Mouse (Mus musculus) C2C12 (cell line): Measurements from ENCODE around the gene Fam160a2. TPM values are rescaled to one million over a fixed set of nuclear protein-coding genes. Genes with fewer than 3 reads are reported as not detected.

Experiments
- H3K27me3 ChIP-seq: one replicate; pipeline ENCODE4 v1.6.1; 2011; ENCODE audit not compliant: control insufficient read depth, insufficient read depth, insufficient read length
- H3K36me3 ChIP-seq: one replicate; pipeline ENCODE4 v1.6.1; 2011; ENCODE audit not compliant: control insufficient read depth, insufficient read depth
- H3K4me3 ChIP-seq: one replicate; pipeline ENCODE4 v1.5.1; 2011; ENCODE audit warnings: mild to moderate bottlenecking, control low read depth; ENCODE audit not compliant: poor library complexity, insufficient read depth, severe bottlenecking
- H3K79me2 ChIP-seq: one replicate; pipeline ENCODE4 v1.6.1; 2011; ENCODE audit not compliant: control insufficient read depth, insufficient read depth
- H3K79me3 ChIP-seq: one replicate; pipeline ENCODE4 v1.6.1; 2011; ENCODE audit warnings: low read depth, control low read depth
- H3ac ChIP-seq: one replicate; pipeline ENCODE3; 2011; ENCODE audit warnings: low read depth; ENCODE audit not compliant: control insufficient read depth, insufficient read length
- CEBPB ChIP-seq: IDR thresholded peaks from one replicate; pipeline ENCODE4 v1.6.1; 2011; ENCODE audit warnings: low read depth, mild to moderate bottlenecking, control low read depth, moderate library complexity
- CTCF ChIP-seq: IDR thresholded peaks from one replicate; pipeline ENCODE4 v1.5.1; 2011; ENCODE audit not compliant: control insufficient read depth, insufficient read depth, insufficient read length
- FOSL1 ChIP-seq: IDR thresholded peaks from one replicate; pipeline ENCODE4 v1.8.0; 2011; ENCODE audit warnings: mild to moderate bottlenecking, low read length; ENCODE audit not compliant: poor library complexity, insufficient read depth, severe bottlenecking
- MAX ChIP-seq: IDR thresholded peaks from one replicate; pipeline ENCODE4 v1.6.1; 2011; ENCODE audit warnings: mild to moderate bottlenecking, control low read depth
- MYOD1 ChIP-seq: IDR thresholded peaks from one replicate; pipeline ENCODE4 v1.6.1; 2011; ENCODE audit warnings: low read depth; ENCODE audit not compliant: control insufficient read depth, insufficient read length
- MYOG ChIP-seq: IDR thresholded peaks from one replicate; pipeline ENCODE4 v1.6.1; 2011; ENCODE audit not compliant: control insufficient read depth, insufficient read length; ENCODE audit errors: extremely low read depth
- USF1 ChIP-seq: IDR thresholded peaks from one replicate; pipeline ENCODE4 v1.6.1; 2011; ENCODE audit warnings: low read depth, mild to moderate bottlenecking, control low read depth, moderate library complexity
- long read RNA-seq, 2 experiments: library from polyadenylated mRNA; unstranded; transcript quantifications; one replicate each; pipeline ENCODE4 v2.0.0; 2019 to 2020
- polyA plus RNA-seq: library from polyadenylated mRNA; unstranded; fragments of >200 nt; fragmentation: generic; extraction: Trizol; gene quantifications from one replicate; pipeline ENCODE4 v1.2.1, GENCODE M21; 2012; ENCODE audit warnings: missing spikeins

Gene Fam160a2
- 16.0 TPM for polyA plus RNA-seq
- long read RNA-seq, experiment 1, partial matches to known transcripts: 1 of 5 reads
- long read RNA-seq, experiment 1, other reads (novel, unspliced or antisense): 1 of 5 reads
- long read RNA-seq, experiment 2, full-length matches to known transcripts: 80 of 126 reads
- long read RNA-seq, experiment 2, partial matches to known transcripts: 5 of 126 reads
- long read RNA-seq, experiment 2, other reads (novel, unspliced or antisense): 41 of 126 reads

DNA sequence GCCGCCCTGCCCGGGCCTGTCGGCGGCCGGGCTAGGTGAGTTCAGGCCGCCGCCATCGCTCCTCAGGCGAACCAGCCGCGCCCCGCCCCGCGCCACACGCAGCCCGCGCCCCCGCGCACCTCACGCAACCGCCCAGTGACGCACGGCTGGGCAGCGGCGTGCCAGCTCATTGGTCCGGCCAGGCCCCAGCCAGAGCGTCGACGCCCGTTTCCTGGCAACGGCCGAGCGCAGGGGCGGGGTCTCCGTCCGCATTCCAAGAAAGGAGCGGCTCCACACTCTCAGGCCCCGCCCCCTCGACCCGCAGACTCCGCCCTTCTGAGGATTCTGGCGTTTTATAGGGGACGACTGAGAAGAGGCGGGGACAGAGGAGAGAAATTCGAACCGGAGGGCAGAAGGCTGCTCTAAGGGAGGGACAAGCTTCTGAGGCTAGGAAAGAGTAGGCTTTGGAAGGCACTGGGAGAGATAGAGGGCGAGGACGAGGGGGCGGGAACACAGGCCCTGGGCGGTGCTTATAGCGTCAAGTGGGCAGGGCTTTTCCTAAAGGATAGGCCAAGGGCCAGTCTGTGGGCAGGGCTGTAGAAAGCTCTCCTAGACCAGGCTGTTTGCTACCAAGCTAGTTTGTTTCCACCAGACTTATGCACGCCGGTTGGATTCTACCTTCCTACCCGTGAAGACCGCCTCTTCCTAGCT, at the start of gene Fam160a2:
Gene Fam160a2, minus strand, starts transcription at position 120 of the 690 bp plus-strand sequence.
- Histone ChIP-seq H3K27me3 (no peaks in the 10 kb centered on the region), H3K79me3 (peaks cover 9% of the 10 kb centered on the region), H3ac (peak within 1 kb of the TSS; percentile 96), H3K36me3 (peaks cover 8% of the 10 kb centered on the region), H3K79me2 (peaks cover 29% of the 10 kb centered on the region), H3K4me3 (peak within 1 kb of the TSS; percentile 72)
- TF ChIP-seq MAX: peak; percentile 36
- no peak for TF ChIP-seq MYOD1

GRCm38 (mm10) chr7:105445076-105445475, 45.2 kb upstream of the Fam160a2 start:
- Histone ChIP-seq H3K79me3 (no peaks in the 10 kb centered on the region), H3K36me3 (no peaks in the 10 kb centered on the region), H3K27me3 (no peaks in the 10 kb centered on the region), H3K4me3 (no peak overlapping the region), H3K79me2 (no peaks in the 10 kb centered on the region), H3ac (no peak overlapping the region)
- TF ChIP-seq MYOD1 (no peak), FOSL1 (no peak), MYOG (no peak), USF1 (no peak), CTCF (no peak), CEBPB (no peak), MAX (no peak)

DNA sequence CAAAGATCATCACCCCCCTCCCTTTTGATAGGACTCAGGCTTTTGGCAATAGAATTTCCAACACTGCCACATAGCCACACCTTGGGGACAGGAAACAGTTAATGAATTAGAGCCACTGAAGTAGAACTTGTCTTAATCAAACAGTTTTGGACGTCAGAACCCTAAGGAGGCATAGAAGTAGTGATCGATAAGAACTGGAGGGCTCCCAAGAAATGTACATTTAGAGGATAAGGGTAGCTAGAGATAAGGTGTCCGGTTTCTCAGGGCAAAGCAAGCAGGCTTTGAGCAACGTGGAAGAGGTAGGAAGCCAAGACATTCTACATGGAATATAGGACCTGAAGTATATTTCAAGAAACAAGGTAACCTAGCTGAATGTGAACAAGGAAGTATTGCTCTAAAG, 41.6 kb upstream of the Fam160a2 start:
- Histone ChIP-seq H3ac (no peak overlapping the region), H3K27me3 (no peaks in the 10 kb centered on the region), H3K79me3 (no peaks in the 10 kb centered on the region), H3K4me3 (no peak overlapping the region), H3K36me3 (no peaks in the 10 kb centered on the region), H3K79me2 (no peaks in the 10 kb centered on the region)
- TF ChIP-seq CEBPB: no peak

- no peaks in the 10 kb centered on the region for H3K36me3 ChIP-seq
- H3K79me2 ChIP-seq: no peaks in the 10 kb centered on the region
- no peak for TF ChIP-seq CEBPB
- no peak for TF ChIP-seq CTCF
- H3K79me3 ChIP-seq: no peaks in the 10 kb centered on the region
- H3K4me3 ChIP-seq: no peak overlapping the region
- no peaks in the 10 kb centered on the region for H3K27me3 ChIP-seq
- H3ac ChIP-seq: no peak overlapping the region
Observed at GRCm38 (mm10) chr7:105437979-105438772, 38.3 kb upstream of the Fam160a2 start.

GRCm38 (mm10) chr7:105434798-105435197, 34.9 kb upstream of the Fam160a2 start:
- Histone ChIP-seq H3K79me2 (no peaks in the 10 kb centered on the region), H3K79me3 (no peaks in the 10 kb centered on the region), H3K27me3 (no peaks in the 10 kb centered on the region), H3K4me3 (no peak overlapping the region), H3ac (no peak overlapping the region), H3K36me3 (no peaks in the 10 kb centered on the region)
- TF ChIP-seq FOSL1 (no peak), CTCF (no peak), USF1 (no peak), MAX (no peak), CEBPB (no peak), MYOD1 (no peak), MYOG (no peak)

DNA sequence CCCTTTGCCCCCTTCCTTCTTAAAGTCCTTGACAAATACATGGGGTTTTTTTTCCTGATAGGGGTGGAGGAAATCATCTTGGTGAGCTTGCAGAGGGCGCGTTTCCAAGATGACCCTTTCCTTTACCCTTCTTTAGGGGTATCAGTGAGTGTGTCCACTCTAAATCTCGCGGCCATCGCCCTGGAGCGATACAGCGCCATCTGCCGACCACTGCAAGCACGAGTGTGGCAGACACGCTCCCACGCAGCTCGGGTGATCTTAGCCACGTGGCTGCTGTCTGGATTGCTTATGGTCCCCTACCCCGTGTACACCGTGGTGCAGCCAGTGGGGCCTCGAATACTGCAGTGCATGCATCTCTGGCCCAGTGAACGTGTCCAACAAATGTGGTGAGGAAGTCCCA, 34.0 kb upstream of the Fam160a2 start:
- no peaks in the 10 kb centered on the region for H3K27me3 ChIP-seq
- no peaks in the 10 kb centered on the region for H3K36me3 ChIP-seq
- no peak overlapping the region for H3K4me3 ChIP-seq
- no peak for TF ChIP-seq CEBPB
- no peak for TF ChIP-seq MYOG
- TF ChIP-seq USF1: no peak
- no peak for TF ChIP-seq CTCF
- H3K79me3 ChIP-seq: no peaks in the 10 kb centered on the region
- no peak overlapping the region for H3ac ChIP-seq
- H3K79me2 ChIP-seq: no peaks in the 10 kb centered on the region
